Mouse (Mus musculus) neutrophil, adult 65 days (primary cell): Measurements from ENCODE around the gene AK157302. TPM values are rescaled to one million over a fixed set of nuclear protein-coding genes. Genes with fewer than 3 reads are reported as not detected.

Source experiments
- total RNA-seq: library from RNA; stranded (reverse); gene quantifications from 2 replicates; pipeline ENCODE4 v1.2.4, GENCODE M21; 2023

AK157302 gene
- 4.7 and 5.3 TPM in 2 replicates for total RNA-seq

GRCm38 (mm10) chr13:21495080-21495479 lies at the start of gene AK157302:
AK157302 (plus strand) TSS chr13:21495223.

GRCm38 (mm10) chr13:21453449-21453848 lies 41.6 kb upstream of the AK157302 start, which contains the start of gene Zscan26:
Zscan26 (minus strand) TSS chr13:21453730.

GRCm38 (mm10) chr13:21468061-21469019 lies 26.7 kb upstream of the AK157302 start, which contains the start of gene Nkapl:
Nkapl (minus strand) TSS chr13:21468509.

GRCm38 (mm10) chr13:21478759-21479670 lies 16.0 kb upstream of the AK157302 start, which contains the start of the genes Zkscan4 and Gm10065:
Zkscan4 (plus strand) TSS chr13:21478907.
Gm10065 (minus strand) TSS chr13:21479441.

GRCm38 (mm10) chr13:21501182-21501581 lies 6.2 kb downstream of the AK157302 start, which contains the start of gene Gm11273:
Gm11273 (minus strand) TSS chr13:21501418.

GRCm38 (mm10) chr13:21530781-21531201 lies 35.8 kb downstream of the AK157302 start, which contains the start of gene Zkscan8:
Zkscan8 (minus strand) TSS chr13:21531120.

GRCm38 (mm10) chr13:21542708-21543107 lies 47.7 kb downstream of the AK157302 start, which contains the start of gene Olfr1366:
Olfr1366 (minus strand) TSS chr13:21542808.

Other genes starting within 250 kb of the AK157302 start
- gene Gpx5, start 202.5 kb upstream of the AK157302 start, total RNA-seq: not detected in 2 replicates
- not detected in 2 replicates for gene Gpx6, start 183.1 kb upstream of the AK157302 start, total RNA-seq
- not detected in 2 replicates for gene Olfr1367, start 148.3 kb upstream of the AK157302 start, total RNA-seq
- 1.3 and 2.0 TPM in 2 replicates for gene Zscan12, start 132.4 kb upstream of the AK157302 start, total RNA-seq
- gene Zkscan3, start 92.5 kb upstream of the AK157302 start, total RNA-seq: 20.2 and 21.4 TPM in 2 replicates
- gene Pgbd1, start 54.2 kb upstream of the AK157302 start, total RNA-seq: 0.44 TPM in 1 of 2 replicates, not detected in the other
- gene Zscan26, start 41.5 kb upstream of the AK157302 start, total RNA-seq: 5.4 and 6.6 TPM in 2 replicates
- gene Nkapl, start 26.7 kb upstream of the AK157302 start, total RNA-seq: not detected in 2 replicates
- gene Zkscan4, start 16.3 kb upstream of the AK157302 start, total RNA-seq: not detected in 2 replicates
- not detected in 2 replicates for gene Gm10065, start 15.8 kb upstream of the AK157302 start, total RNA-seq
- 9.1 and 10.0 TPM in 2 replicates for gene Gm11273, start 6.2 kb downstream of the AK157302 start, total RNA-seq
- 2.6 and 3.3 TPM in 2 replicates for gene Zkscan8, start 35.9 kb downstream of the AK157302 start, total RNA-seq
- not detected in 2 replicates for gene Olfr1366, start 47.6 kb downstream of the AK157302 start, total RNA-seq
- gene Olfr1535, start 64.7 kb downstream of the AK157302 start, total RNA-seq: not detected in 2 replicates
- gene Olfr1364, start 86.5 kb downstream of the AK157302 start, total RNA-seq: not detected in 2 replicates
- gene Olfr1362, start 118.8 kb downstream of the AK157302 start, total RNA-seq: not detected in 2 replicates
- gene Olfr11, start 147.3 kb downstream of the AK157302 start, total RNA-seq: not detected in 2 replicates
- gene Olfr1361, start 168.2 kb downstream of the AK157302 start, total RNA-seq: not detected in 2 replicates
- not detected in 2 replicates for gene Olfr1360, start 182.2 kb downstream of the AK157302 start, total RNA-seq
- not detected in 2 replicates for gene Olfr1359, start 202.9 kb downstream of the AK157302 start, total RNA-seq
- gene Hist1h2bl, start 220.9 kb downstream of the AK157302 start, total RNA-seq: 555 and 664 TPM in 2 replicates
- gene Hist1h2ai, start 221.2 kb downstream of the AK157302 start, total RNA-seq: 246 and 285 TPM in 2 replicates
- 883 and 948 TPM in 2 replicates for gene Hist1h3h, start 222.4 kb downstream of the AK157302 start, total RNA-seq
- gene Hist1h2bm, start 226.8 kb downstream of the AK157302 start, total RNA-seq: 134 and 170 TPM in 2 replicates
- 66.9 and 93.4 TPM in 2 replicates for gene Hist1h4j, start 239.8 kb downstream of the AK157302 start, total RNA-seq